Mouse (Mus musculus): ENCODE results near the gene Hoxc6. TPM values are rescaled to one million over a fixed set of nuclear protein-coding genes. Genes with fewer than 3 reads are reported as not detected.

Gene Hoxc6
- polyA plus RNA-seq, 1 experiment from 2014 or later = 10.9 TPM

GRCm38 (mm10) chr15:102980912-102981311 is 17.1 kb upstream of the Hoxc6 start:
- peaks cover 62% of the 10 kb centered on the region for H3K27me3 ChIP-seq (ENCODE audit: control insufficient read depth, insufficient read depth, low read length)
- WGBS = 0% methylated on average over 14 of the region's 14 CpGs
- H3K9ac ChIP-seq (ENCODE audit: low read length) = peak overlapping the region; percentile 90; the same call in 1 of the 2 replicates
- H3K4me3 ChIP-seq (ENCODE audit: low read depth, low read length) = peak overlapping the region; percentile 58
- H3K36me3 ChIP-seq (ENCODE audit: control insufficient read depth, insufficient read depth, low read length) = no peaks in the 10 kb centered on the region
- peak overlapping the region; percentile 91 for H3K4me2 ChIP-seq (ENCODE audit: low read depth, severe bottlenecking)
- peak overlapping the region; percentile 72; the same call in 1 of the 2 replicates for H3K27ac ChIP-seq (replicated peaks; ENCODE audit: low read depth, low read length)
- no peaks in the 10 kb centered on the region for H3K9me3 ChIP-seq (ENCODE audit: control insufficient read depth, low read length)
- DNase-seq (ENCODE audit: low spot score) = no peak
- no peak for ATAC-seq (ENCODE audit: insufficient number of reproducible peaks, low FRiP score, low TSS enrichment, low read depth)
- H3K4me1 ChIP-seq (ENCODE audit: control insufficient read depth, insufficient read depth, low read length) = peaks cover 54% of the 10 kb centered on the region

- DNase-seq (ENCODE audit: low spot score) = peak; percentile 81
- no peaks in the 10 kb centered on the region for H3K36me3 ChIP-seq (ENCODE audit: control insufficient read depth, insufficient read depth, low read length)
- peaks cover 62% of the 10 kb centered on the region for H3K27me3 ChIP-seq (ENCODE audit: control insufficient read depth, insufficient read depth, low read length)
- H3K4me1 ChIP-seq (ENCODE audit: control insufficient read depth, insufficient read depth, low read length) = peaks cover 54% of the 10 kb centered on the region
- ATAC-seq (ENCODE audit: insufficient number of reproducible peaks, low FRiP score, low TSS enrichment, low read depth) = no peak
- WGBS = under 1% methylated on average over 88 of the region's 88 CpGs
- H3K4me2 ChIP-seq (ENCODE audit: low read depth, severe bottlenecking) = peak overlapping the region; percentile 91
- peak overlapping the region; percentile 90 for H3K9ac ChIP-seq (ENCODE audit: low read length)
- H3K27ac ChIP-seq (replicated peaks; ENCODE audit: low read depth, low read length) = peak overlapping the region; percentile 72
- no peaks in the 10 kb centered on the region for H3K9me3 ChIP-seq (ENCODE audit: control insufficient read depth, low read length)
- peak overlapping the region; percentile 58 for H3K4me3 ChIP-seq (ENCODE audit: low read depth, low read length)
These were observed 16.4 kb upstream of the Hoxc6 start for GRCm38 (mm10) chr15:102981379-102982288.

GRCm38 (mm10) chr15:102983716-102984115 is 14.3 kb upstream of the Hoxc6 start:
- no peak overlapping the region for H3K27ac ChIP-seq (replicated peaks; ENCODE audit: low read depth, low read length)
- DNase-seq (ENCODE audit: low spot score) (no peak), ATAC-seq (ENCODE audit: insufficient number of reproducible peaks, low FRiP score, low TSS enrichment, low read depth) (no peak)
- H3K36me3 ChIP-seq (ENCODE audit: control insufficient read depth, insufficient read depth, low read length) = no peaks in the 10 kb centered on the region
- no peaks in the 10 kb centered on the region for H3K9me3 ChIP-seq (ENCODE audit: control insufficient read depth, low read length)
- peaks cover 68% of the 10 kb centered on the region for H3K27me3 ChIP-seq (ENCODE audit: control insufficient read depth, insufficient read depth, low read length)
- H3K4me1 ChIP-seq (ENCODE audit: control insufficient read depth, insufficient read depth, low read length) = peaks cover 45% of the 10 kb centered on the region
- H3K4me2 ChIP-seq (ENCODE audit: low read depth, severe bottlenecking) = peak overlapping the region; percentile 91
- WGBS = 3% methylated on average over 12 of the region's 12 CpGs
- H3K4me3 ChIP-seq (ENCODE audit: low read depth, low read length) = peak overlapping the region; percentile 58; the same call in 1 of the 2 replicates
- peak overlapping the region; percentile 32 for H3K9ac ChIP-seq (ENCODE audit: low read length)

GRCm38 (mm10) chr15:102984521-102984920 is 13.5 kb upstream of the Hoxc6 start:
- Histone ChIP-seq H3K4me2 (ENCODE audit: low read depth, severe bottlenecking) (no peak overlapping the region), H3K27me3 (ENCODE audit: control insufficient read depth, insufficient read depth, low read length) (peaks cover 69% of the 10 kb centered on the region), H3K9me3 (ENCODE audit: control insufficient read depth, low read length) (no peaks in the 10 kb centered on the region), H3K27ac (replicated peaks; ENCODE audit: low read depth, low read length) (no peak overlapping the region), H3K36me3 (ENCODE audit: control insufficient read depth, insufficient read depth, low read length) (no peaks in the 10 kb centered on the region), H3K4me3 (ENCODE audit: low read depth, low read length) (no peak overlapping the region), H3K4me1 (ENCODE audit: control insufficient read depth, insufficient read depth, low read length) (peaks cover 40% of the 10 kb centered on the region), H3K9ac (ENCODE audit: low read length) (no peak overlapping the region)
- ATAC-seq (ENCODE audit: insufficient number of reproducible peaks, low FRiP score, low TSS enrichment, low read depth) = no peak
- WGBS = 4% methylated on average over 10 of the region's 10 CpGs
- no peak for DNase-seq (ENCODE audit: low spot score)

GRCm38 (mm10) chr15:102984925-102985324 is 13.1 kb upstream of the Hoxc6 start:
- Histone ChIP-seq H3K9ac (ENCODE audit: low read length) (no peak overlapping the region), H3K4me3 (ENCODE audit: low read depth, low read length) (0 out of 2 replicates have a peak overlapping the region, but pooled peaks have one; percentile 3), H3K36me3 (ENCODE audit: control insufficient read depth, insufficient read depth, low read length) (no peaks in the 10 kb centered on the region), H3K4me2 (ENCODE audit: low read depth, severe bottlenecking) (0 out of 2 replicates have a peak overlapping the region, but pooled peaks have one; percentile 3), H3K27me3 (ENCODE audit: control insufficient read depth, insufficient read depth, low read length) (peaks cover 69% of the 10 kb centered on the region), H3K4me1 (ENCODE audit: control insufficient read depth, insufficient read depth, low read length) (peaks cover 38% of the 10 kb centered on the region), H3K27ac (replicated peaks; ENCODE audit: low read depth, low read length) (no peak overlapping the region), H3K9me3 (ENCODE audit: control insufficient read depth, low read length) (no peaks in the 10 kb centered on the region)
- ATAC-seq (ENCODE audit: insufficient number of reproducible peaks, low FRiP score, low TSS enrichment, low read depth) (no peak), DNase-seq (ENCODE audit: low spot score) (no peak)
- 9% methylated on average over 3 of the region's 3 CpGs for WGBS

- Histone ChIP-seq H3K4me1 (ENCODE audit: control insufficient read depth, insufficient read depth, low read length) (peaks cover 36% of the 10 kb centered on the region), H3K36me3 (ENCODE audit: control insufficient read depth, insufficient read depth, low read length) (no peaks in the 10 kb centered on the region), H3K27me3 (ENCODE audit: control insufficient read depth, insufficient read depth, low read length) (peaks cover 74% of the 10 kb centered on the region), H3K9me3 (ENCODE audit: control insufficient read depth, low read length) (no peaks in the 10 kb centered on the region), H3K4me3 (ENCODE audit: low read depth, low read length) (no peak overlapping the region), H3K9ac (ENCODE audit: low read length) (no peak overlapping the region), H3K27ac (replicated peaks; ENCODE audit: low read depth, low read length) (no peak overlapping the region; the same call in 1 of the 2 replicates), H3K4me2 (ENCODE audit: low read depth, severe bottlenecking) (no peak overlapping the region)
- peak; percentile 100 for DNase-seq (ENCODE audit: low spot score)
- 0 out of 2 replicates have a peak, but pooled peaks have one; percentile 20 for ATAC-seq (ENCODE audit: insufficient number of reproducible peaks, low FRiP score, low TSS enrichment, low read depth)
- 3% methylated on average over 21 of the region's 21 CpGs for WGBS
These were observed 10.8 kb upstream of the Hoxc6 start for GRCm38 (mm10) chr15:102987124-102987833.

- Histone ChIP-seq H3K4me3 (ENCODE audit: low read depth, low read length) (no peak overlapping the region), H3K4me2 (ENCODE audit: low read depth, severe bottlenecking) (no peak overlapping the region), H3K27me3 (ENCODE audit: control insufficient read depth, insufficient read depth, low read length) (peaks cover 75% of the 10 kb centered on the region), H3K4me1 (ENCODE audit: control insufficient read depth, insufficient read depth, low read length) (peaks cover 30% of the 10 kb centered on the region), H3K36me3 (ENCODE audit: control insufficient read depth, insufficient read depth, low read length) (no peaks in the 10 kb centered on the region), H3K9ac (ENCODE audit: low read length) (no peak overlapping the region), H3K9me3 (ENCODE audit: control insufficient read depth, low read length) (no peaks in the 10 kb centered on the region), H3K27ac (replicated peaks; ENCODE audit: low read depth, low read length) (no peak overlapping the region)
- WGBS = 17% methylated on average over 5 of the region's 5 CpGs
- no peak for DNase-seq (ENCODE audit: low spot score)
- no peak for ATAC-seq (ENCODE audit: insufficient number of reproducible peaks, low FRiP score, low TSS enrichment, low read depth)
These were observed 10.0 kb upstream of the Hoxc6 start for GRCm38 (mm10) chr15:102988078-102988477.

Measured in limb, embryonic 11.5 days (tissue).